Mouse (Mus musculus): ENCODE results near the gene Grik2.

Gene Grik2

DNA sequence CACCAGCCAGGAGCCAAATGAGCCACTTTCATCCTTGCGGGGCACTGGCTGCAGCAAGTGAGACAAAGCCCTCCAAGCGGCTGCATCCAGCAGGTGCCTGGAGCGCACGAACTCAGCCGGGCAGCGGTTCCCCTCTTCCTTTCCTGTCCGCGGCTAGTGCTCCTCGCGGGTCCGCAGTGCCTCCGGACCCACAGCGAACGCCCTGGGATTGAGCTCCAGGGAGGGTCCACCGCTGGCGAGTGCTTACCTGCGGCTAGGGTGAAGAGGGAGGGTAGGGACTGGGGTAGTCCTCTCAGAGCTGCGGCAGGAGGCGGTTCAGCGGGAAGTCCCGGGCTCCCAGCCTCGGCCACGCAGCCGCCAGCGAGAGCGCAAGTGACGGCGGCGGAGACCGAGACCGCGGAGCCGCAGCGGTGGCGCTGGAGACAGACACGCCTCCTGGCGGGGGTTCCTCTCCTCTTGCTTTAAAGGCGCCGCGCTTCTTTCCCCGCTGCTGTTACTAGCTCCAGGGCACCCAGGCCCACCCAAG, at the start of gene Grik2:
Gene Grik2, minus strand, starts transcription at position 386 of the 526 bp plus-strand sequence.
- no peak for DNase-seq (ENCODE audit: extremely low spot score, low read depth, low spot score)

- DNase-seq (ENCODE audit: extremely low spot score, low read depth, low spot score), result no peak
Observed at GRCm38 (mm10) chr10:49834392-49834791, 45.8 kb upstream of the Grik2 start.

DNA sequence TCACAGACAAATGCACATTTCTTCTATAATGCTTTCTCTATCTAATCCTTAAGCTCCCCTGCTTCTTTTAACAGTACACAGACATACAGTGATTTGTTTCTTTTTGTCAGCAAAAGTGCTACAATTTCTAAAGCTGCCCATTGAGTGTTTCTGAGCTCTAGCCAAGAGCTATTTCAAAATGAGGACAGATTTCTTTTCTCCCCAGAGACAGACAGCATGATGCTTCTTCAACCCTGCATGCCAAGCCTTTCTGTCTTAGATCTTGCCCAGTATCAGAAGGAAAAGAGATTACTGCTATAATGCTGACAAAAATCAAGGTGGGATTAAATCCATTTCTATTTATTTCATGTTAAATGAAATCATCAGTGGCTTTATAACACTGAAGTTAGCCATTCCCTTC, 18.7 kb upstream of the Grik2 start:
- DNase-seq (ENCODE audit: extremely low spot score, low read depth, low spot score), result no peak

- DNase-seq (ENCODE audit: extremely low spot score, low read depth, low spot score), result no peak
Observed at GRCm38 (mm10) chr10:49801001-49801400, 12.4 kb upstream of the Grik2 start.

GRCm38 (mm10) chr10:49794129-49794528, 5.6 kb upstream of the Grik2 start:
- DNase-seq (ENCODE audit: extremely low spot score, low read depth, low spot score), result no peak

DNA sequence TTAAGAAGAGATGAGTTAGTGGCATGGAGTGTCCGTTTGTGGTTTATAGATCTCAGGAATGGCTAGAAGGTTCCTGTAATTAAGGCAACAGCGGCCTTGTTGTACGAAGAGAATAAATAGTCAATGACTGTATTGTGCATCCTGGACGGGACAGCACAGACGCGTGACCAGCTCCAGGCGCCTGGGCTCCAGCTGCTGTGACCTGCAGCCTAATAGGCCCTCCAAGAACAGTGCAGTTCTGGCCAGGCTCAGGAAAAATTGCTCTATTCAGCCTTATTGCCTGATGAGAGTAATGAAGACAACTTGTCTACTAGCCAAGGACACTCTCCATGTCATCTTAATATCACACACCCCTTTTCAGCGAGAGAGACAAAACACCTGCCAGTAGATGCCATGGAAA, 1.8 kb upstream of the Grik2 start:
- no peak for DNase-seq (ENCODE audit: extremely low spot score, low read depth, low spot score)

GRCm38 (mm10) chr10:49789711-49790110, 1.1 kb upstream of the Grik2 start:
- no peak for DNase-seq (ENCODE audit: extremely low spot score, low read depth, low spot score)

DNA sequence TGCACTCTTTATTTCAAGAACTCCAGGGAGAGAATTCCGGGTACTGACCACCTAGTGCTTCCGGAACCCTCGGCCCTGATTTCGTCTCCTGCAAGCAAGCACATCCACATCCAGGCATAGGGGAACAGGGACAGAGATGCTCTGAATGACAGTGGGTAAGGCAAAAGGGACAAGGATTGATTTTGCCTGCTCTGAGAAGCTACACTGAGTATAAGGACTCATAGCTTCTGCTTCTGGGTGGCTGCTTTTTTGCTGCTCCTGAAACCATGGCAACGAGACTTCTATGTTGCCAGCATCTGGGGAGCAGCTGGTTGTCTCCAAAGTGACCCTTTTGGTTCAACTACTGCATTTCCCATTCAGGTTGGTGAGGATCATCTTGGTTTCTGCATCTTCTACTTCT, 348 bp upstream of the Grik2 start:
- DNase-seq (ENCODE audit: extremely low spot score, low read depth, low spot score), result no peak

DNA sequence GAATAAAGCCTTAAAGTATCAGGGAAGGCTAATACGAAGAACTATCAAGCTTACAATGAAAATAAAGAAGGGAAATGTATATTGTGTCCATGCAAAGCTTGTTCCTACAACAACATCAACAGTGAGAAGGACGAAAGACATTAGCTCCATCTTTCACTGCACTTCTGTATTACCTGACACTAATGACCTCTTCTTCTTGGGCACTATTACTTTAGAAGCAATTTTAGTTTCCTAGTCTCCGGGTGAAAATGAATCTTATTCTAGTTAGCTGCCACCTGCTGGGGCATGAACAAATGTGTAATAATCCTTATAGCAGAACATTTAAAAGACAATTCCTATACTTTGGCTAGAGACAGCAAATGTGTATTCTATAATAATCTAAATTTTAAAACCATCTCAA, 1.9 kb downstream of the Grik2 start:
- no peak for DNase-seq (ENCODE audit: extremely low spot score, low read depth, low spot score)

DNA sequence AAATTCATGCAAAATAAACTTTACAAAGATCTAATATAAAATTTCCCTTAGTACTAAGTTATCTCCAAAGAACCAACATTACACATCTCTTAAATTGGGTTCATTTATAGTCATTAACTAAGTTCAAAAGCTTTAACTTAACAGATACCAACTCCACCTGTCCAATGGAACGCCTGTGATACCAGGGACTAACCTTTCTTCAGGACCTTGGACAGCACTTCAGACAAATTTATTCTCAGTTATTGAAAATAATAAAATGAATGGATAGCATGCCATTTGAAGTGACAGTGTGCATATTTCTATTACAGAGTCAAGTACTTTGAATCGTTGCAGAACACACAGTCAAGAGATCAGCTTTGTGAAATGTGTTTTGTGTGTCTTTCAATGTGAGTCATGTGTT, 3.1 kb downstream of the Grik2 start:
- DNase-seq (ENCODE audit: extremely low spot score, low read depth, low spot score), result no peak

DNA sequence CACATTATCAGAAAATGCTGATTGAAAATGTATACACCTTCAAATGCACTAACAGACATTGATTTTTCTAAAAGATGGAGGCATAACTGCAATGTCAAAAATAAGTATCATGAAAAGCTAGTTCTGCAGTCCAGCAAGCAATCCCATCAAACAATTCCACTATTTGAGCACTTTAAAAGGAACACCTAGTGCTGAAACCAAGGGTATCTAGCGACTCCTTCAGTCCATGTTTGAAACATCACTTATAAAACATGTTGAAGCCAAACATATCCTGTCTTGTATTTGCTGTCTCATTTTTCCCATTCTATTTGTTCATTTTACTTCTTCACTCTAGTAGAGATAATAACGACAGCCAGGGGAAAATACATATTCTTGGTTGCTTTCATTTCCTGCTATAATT, 3.7 kb downstream of the Grik2 start:
- no peak for DNase-seq (ENCODE audit: extremely low spot score, low read depth, low spot score)

DNA sequence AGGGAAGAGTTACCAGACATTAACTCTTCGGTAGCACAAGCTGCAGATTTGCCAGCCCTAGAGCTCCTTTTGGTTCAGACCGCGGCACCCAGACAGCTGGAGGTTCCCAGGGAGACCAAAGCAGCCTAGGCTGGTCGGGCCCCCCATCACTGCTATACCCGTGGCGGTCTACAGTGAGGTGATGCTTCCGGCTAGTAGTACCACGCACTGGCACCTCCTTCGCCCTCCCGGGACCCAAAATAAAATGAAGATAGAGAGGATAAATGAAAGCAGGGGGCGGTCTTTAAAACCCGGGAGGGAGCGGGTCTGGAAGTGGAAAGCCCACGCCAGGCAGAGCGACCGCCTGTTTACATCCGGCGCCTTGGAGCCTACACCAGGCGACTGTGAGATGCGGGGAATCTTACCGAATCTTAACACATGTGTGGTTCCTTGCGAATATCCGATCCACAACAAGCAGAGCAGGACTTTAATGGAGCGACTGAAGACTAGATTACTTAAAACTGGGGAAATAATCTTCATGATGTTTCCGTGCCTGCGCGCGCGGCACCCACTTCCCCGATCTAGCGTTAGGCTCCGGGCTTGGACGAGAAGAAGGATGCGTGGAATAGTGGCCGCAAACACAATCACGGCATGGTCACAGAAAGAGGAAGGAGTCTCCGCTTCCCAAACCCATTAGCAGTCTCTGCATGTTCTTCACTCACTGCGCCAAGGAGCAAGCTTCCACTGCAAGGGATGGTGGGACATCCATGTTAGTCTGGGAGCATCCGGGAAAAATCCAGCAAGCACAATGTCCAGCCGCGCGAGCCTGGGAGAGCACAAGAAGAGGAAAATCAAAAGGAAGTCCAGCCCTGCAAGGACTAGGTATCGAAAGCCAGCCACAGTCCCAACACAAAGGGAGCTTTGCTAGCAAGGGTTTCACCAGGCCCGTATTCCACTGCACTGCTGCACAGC, 5.5 kb downstream of the Grik2 start:
- DNase-seq (ENCODE audit: extremely low spot score, low read depth, low spot score), result no peak

GRCm38 (mm10) chr10:49782061-49782460, 6.5 kb downstream of the Grik2 start:
- no peak for DNase-seq (ENCODE audit: extremely low spot score, low read depth, low spot score)

DNA sequence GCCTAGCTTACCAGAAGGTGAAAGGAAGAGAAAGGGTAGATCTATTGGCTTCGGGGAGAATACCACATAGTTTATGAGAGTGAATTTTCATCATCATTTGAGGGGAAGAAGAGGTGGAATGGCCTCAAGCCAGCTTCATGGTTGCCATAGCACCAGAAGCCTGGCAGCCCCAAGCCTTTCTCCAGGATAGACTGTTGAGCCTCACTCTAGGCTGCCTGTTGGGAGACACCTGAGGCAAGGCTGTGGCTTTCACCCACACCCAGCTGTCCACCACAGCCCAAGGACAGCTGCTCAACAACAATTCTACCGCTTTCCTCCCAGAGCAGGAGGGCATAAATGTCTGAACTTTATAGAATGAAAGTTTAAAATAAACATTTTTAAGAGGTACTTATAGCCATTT, 8.1 kb downstream of the Grik2 start:
- DNase-seq (ENCODE audit: extremely low spot score, low read depth, low spot score), result no peak

- DNase-seq (ENCODE audit: extremely low spot score, low read depth, low spot score), result no peak
Observed at GRCm38 (mm10) chr10:49768897-49769296, 19.7 kb downstream of the Grik2 start.

DNA sequence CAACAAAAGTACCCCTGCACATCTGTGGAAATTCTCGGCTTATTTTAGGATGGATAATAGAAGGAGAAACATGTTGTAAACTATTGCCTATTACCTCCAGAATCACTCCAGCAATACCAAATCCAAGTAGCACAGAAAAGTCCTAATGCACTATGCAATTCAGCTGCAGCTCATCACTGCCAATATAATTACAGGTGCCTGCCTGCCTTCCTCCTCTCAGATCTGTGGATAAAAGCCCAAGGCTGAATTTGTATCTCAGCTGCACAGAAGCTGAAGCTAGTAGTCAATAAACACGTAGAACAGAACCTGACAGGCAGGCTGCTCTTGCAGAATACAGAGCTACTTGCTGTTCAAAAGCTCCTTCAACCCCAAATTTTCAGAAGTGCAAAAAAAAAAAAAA, 21.0 kb downstream of the Grik2 start:
- DNase-seq (ENCODE audit: extremely low spot score, low read depth, low spot score), result no peak

DNA sequence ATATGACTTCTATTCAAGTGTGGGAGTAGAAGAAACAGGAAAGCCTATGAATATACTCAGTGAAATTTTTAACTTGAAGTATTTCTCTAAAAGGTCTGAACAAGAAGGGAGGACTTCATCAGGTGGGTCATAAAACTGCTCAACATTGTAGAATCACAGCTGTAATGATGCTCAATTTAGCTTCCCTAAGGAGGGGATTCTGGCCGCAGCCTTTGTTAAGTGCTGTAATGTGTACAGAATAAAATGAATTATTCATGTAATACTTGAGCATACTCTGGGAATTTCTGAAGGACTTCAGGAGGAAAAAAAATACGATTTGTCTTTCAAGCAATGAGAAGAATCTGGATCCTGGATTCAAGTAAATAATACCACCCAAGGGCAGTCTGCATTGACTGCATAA, 26.0 kb downstream of the Grik2 start:
- DNase-seq (ENCODE audit: extremely low spot score, low read depth, low spot score), result no peak

- DNase-seq (ENCODE audit: extremely low spot score, low read depth, low spot score), result no peak
Observed at GRCm38 (mm10) chr10:49751769-49752168, 36.8 kb downstream of the Grik2 start.

- no peak for DNase-seq (ENCODE audit: extremely low spot score, low read depth, low spot score)
Observed at GRCm38 (mm10) chr10:49731841-49732240, 56.7 kb downstream of the Grik2 start.

DNA sequence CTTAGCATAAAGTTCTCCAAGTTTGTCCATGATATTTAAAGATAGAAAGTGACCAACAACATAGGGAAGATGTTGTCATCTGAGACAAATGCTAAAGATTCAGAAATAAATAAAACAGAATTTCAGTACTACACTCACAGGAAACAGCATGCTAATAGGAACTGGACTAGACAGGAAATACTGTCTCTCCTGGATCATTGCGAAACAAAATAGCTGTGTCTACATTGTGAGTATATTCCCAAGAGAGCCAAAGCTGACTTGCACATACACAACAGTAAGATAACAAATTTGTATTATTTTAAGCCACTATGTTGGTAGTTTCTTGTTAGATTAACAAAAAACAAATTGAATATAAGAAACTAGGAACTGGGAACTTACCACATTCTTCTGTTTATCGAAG, 64.9 kb downstream of the Grik2 start:
- DNase-seq (ENCODE audit: extremely low spot score, low read depth, low spot score), result no peak

DNA sequence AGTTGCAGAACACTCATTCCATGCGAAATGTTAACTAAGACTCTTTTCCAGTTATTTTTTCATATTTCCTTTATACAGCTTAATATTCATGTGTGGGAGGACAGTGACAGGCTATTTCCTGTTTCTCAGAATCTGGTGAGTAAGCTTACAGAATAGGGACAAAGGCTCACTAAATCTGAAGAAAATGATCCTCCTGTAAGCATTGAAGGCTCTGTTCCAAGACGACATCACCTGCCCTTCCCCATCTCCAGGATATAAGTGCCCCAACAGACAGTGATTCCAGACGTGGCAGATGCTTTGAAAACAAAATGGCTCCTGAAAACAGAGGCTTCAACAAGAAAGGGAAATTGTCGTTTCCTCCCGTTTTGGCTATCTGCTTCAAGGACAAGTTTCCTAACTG, 71.7 kb downstream of the Grik2 start:
- DNase-seq (ENCODE audit: extremely low spot score, low read depth, low spot score), result no peak

- no peak for DNase-seq (ENCODE audit: extremely low spot score, low read depth, low spot score)
Observed at GRCm38 (mm10) chr10:49709748-49710147, 78.8 kb downstream of the Grik2 start.

DNA sequence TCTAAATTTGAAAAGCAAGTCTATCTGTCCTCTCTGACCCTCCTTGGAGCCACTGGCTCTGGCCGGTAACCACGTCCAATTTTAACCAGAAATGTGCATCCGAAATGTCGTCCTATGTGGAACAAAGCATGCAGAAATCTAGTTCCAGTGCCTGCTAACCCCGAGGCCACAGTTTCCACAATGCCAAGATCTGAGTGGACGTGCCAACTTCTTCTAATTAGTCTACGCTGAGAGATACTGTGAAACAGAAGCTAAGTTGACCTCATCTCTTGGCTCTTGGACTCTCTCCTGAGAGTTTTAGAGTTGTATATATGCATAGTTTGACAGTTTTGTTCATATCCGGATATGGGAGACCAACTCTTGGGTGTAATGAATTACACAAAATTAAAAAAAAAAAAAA, 84.1 kb downstream of the Grik2 start:
- no peak for DNase-seq (ENCODE audit: extremely low spot score, low read depth, low spot score)
